Mouse (Mus musculus) MEL (cell line): ENCODE results near the gene Pde1c. TPM values are rescaled to one million over a fixed set of nuclear protein-coding genes. Genes with fewer than 3 reads are reported as not detected.

Experiments
- DNase-seq: peaks from one replicate; pipeline ENCODE4 v3.0.0; 2011; ENCODE audit warnings: low read depth, low spot score
- H3K27ac ChIP-seq: 2 replicates; pipeline ENCODE4 v1.5.1; 2012; ENCODE audit warnings: low read depth, mild to moderate bottlenecking, control low read depth, low read length, moderate library complexity; ENCODE audit not compliant: control insufficient read depth
- H3K27me3 ChIP-seq, 2 experiments: fragments of 150-350 bp in 1 of 2; sonication (generic) in 1 of 2; 2 replicates each; pipeline ENCODE4 v1.6.1; 2012; ENCODE audit warnings: low read length in 2 of 2, mild to moderate bottlenecking in 2 of 2, improper control_type of control experiment in 1 of 2, moderate library complexity in 1 of 2; ENCODE audit not compliant: insufficient read depth in 2 of 2, control insufficient read depth in 1 of 2
- H3K36me3 ChIP-seq, 2 experiments: 2 replicates each; pipeline ENCODE4 v1.6.1; 2012 to 2014; ENCODE audit warnings: low read length in 2 of 2, improper control_type of control experiment in 1 of 2, inconsistent platforms in 1 of 2, mild to moderate bottlenecking in 1 of 2; ENCODE audit not compliant: insufficient read depth in 2 of 2, control insufficient read depth in 1 of 2
- H3K4me1 ChIP-seq, 2 experiments: fragments of 150-350 bp in 1 of 2; sonication (generic) in 1 of 2; 2 replicates each; pipeline ENCODE4 v1.6.1; 2012; ENCODE audit warnings: low read length in 2 of 2, improper control_type of control experiment in 1 of 2, mild to moderate bottlenecking in 1 of 2; ENCODE audit not compliant: insufficient read depth in 2 of 2, control insufficient read depth in 1 of 2
- H3K4me3 ChIP-seq, 2 experiments: fragments of 150-350 bp in 1 of 2; sonication (generic) in 1 of 2; 2 replicates each; pipeline ENCODE4 v1.5.1; 2012; ENCODE audit warnings: low read depth in 2 of 2, low read length in 2 of 2, mild to moderate bottlenecking in 2 of 2, moderate library complexity in 2 of 2, control low read depth in 1 of 2, improper control_type of control experiment in 1 of 2; ENCODE audit not compliant: control insufficient read depth in 1 of 2, insufficient read depth in 1 of 2
- H3K79me2 ChIP-seq: 2 replicates; pipeline ENCODE4 v1.6.1; 2012; ENCODE audit warnings: mild to moderate bottlenecking, low read length, moderate library complexity; ENCODE audit not compliant: control insufficient read depth, poor library complexity, insufficient read depth
- H3K9ac ChIP-seq: 2 replicates; pipeline ENCODE4 v1.6.1; 2012; ENCODE audit warnings: low read depth, mild to moderate bottlenecking, control low read depth, low read length, moderate library complexity; ENCODE audit not compliant: control insufficient read depth, poor library complexity, severe bottlenecking
- H3K9me3 ChIP-seq: fragments of 150-350 bp; sonication (generic); replicated peaks from 2 replicates; pipeline ENCODE4 v1.6.1; 2012; ENCODE audit warnings: mild to moderate bottlenecking, low read length, improper control_type of control experiment, moderate library complexity; ENCODE audit not compliant: insufficient read depth
- CHD1 ChIP-seq: IDR thresholded peaks from 2 replicates; pipeline ENCODE4 v1.6.1; 2012; ENCODE audit warnings: low read depth, mild to moderate bottlenecking, inconsistent platforms, low read length, improper control_type of control experiment
- ELF1 ChIP-seq: IDR thresholded peaks from 2 replicates; pipeline ENCODE4 v1.6.1; 2014; ENCODE audit warnings: low read depth, mild to moderate bottlenecking, inconsistent platforms, low read length, improper control_type of control experiment, moderate library complexity
- EP300 ChIP-seq, 2 experiments: IDR thresholded peaks; 2 replicates each; pipeline ENCODE4 v1.6.1; 2011; ENCODE audit warnings: improper control_type of control experiment in 2 of 2, low read length in 2 of 2, low read depth in 1 of 2, mild to moderate bottlenecking in 1 of 2
- ETS1 ChIP-seq: IDR thresholded peaks from 2 replicates; pipeline ENCODE4 v1.6.1; 2012; ENCODE audit warnings: low read depth, mild to moderate bottlenecking, inconsistent platforms, low read length, improper control_type of control experiment, moderate library complexity
- HCFC1 ChIP-seq: IDR thresholded peaks from 2 replicates; pipeline ENCODE4 v1.6.1; 2012; ENCODE audit warnings: low read depth, mild to moderate bottlenecking, inconsistent platforms, low read length, improper control_type of control experiment, moderate library complexity
- JUND ChIP-seq: IDR thresholded peaks from 2 replicates; pipeline ENCODE4 v1.6.1; 2011; ENCODE audit warnings: low read depth, mild to moderate bottlenecking, improper control_type of control experiment, low read length
- KAT2A ChIP-seq: conservative IDR thresholded peaks from 2 replicates; pipeline ENCODE4 v1.6.1; 2012; ENCODE audit warnings: low read depth, low read length, improper control_type of control experiment, inconsistent platforms
- MAFK ChIP-seq: IDR thresholded peaks from 2 replicates; pipeline ENCODE4 v1.6.1; 2011; ENCODE audit warnings: low read depth, mild to moderate bottlenecking, low read length, improper control_type of control experiment, borderline replicate concordance
- MAX ChIP-seq: IDR thresholded peaks from 2 replicates; pipeline ENCODE4 v1.6.1; 2011; ENCODE audit warnings: low read length, improper control_type of control experiment
- MEF2A ChIP-seq: IDR thresholded peaks from 2 replicates; pipeline ENCODE4 v1.6.1; 2014; ENCODE audit warnings: low read depth, mild to moderate bottlenecking, inconsistent platforms, low read length, improper control_type of control experiment; ENCODE audit not compliant: poor library complexity, insufficient replicate concordance, severe bottlenecking; ENCODE audit errors: extremely low read depth
- MYB ChIP-seq: IDR thresholded peaks from 2 replicates; pipeline ENCODE4 v1.6.1; 2011; ENCODE audit warnings: mild to moderate bottlenecking, low read depth, low read length, improper control_type of control experiment
- MYC ChIP-seq: IDR thresholded peaks from 2 replicates; pipeline ENCODE4 v1.6.1; 2011; ENCODE audit warnings: low read depth, mild to moderate bottlenecking, low read length, improper control_type of control experiment, moderate library complexity
- NRF1 ChIP-seq: IDR thresholded peaks from 2 replicates; pipeline ENCODE4 v1.6.1; 2014; ENCODE audit warnings: low read depth, mild to moderate bottlenecking, inconsistent platforms, low read length, improper control_type of control experiment, moderate library complexity; ENCODE audit not compliant: poor library complexity, insufficient read depth, severe bottlenecking
- POLR2A ChIP-seq, 2 experiments: IDR thresholded peaks; 2 replicates each; pipeline ENCODE4 v1.6.1; 2011 to 2012; ENCODE audit warnings: low read length in 2 of 2, mild to moderate bottlenecking in 2 of 2, control low read depth in 1 of 2, improper control_type of control experiment in 1 of 2, low read depth in 1 of 2, moderate library complexity in 1 of 2; ENCODE audit not compliant: control insufficient read depth in 1 of 2, insufficient read depth in 1 of 2, poor library complexity in 1 of 2
- POLR2AphosphoS2 ChIP-seq: IDR thresholded peaks from 2 replicates; pipeline ENCODE4 v1.6.1; 2011; ENCODE audit warnings: low read length, improper control_type of control experiment
- POLR2AphosphoS5 ChIP-seq: IDR thresholded peaks from 2 replicates; pipeline ENCODE4 v1.6.1; 2012; ENCODE audit warnings: low read depth, borderline replicate concordance, mild to moderate bottlenecking, inconsistent platforms, low read length, moderate library complexity, mixed read lengths
- RCOR1 ChIP-seq: IDR thresholded peaks from 2 replicates; pipeline ENCODE4 v1.6.1; 2012; ENCODE audit warnings: low read depth, mild to moderate bottlenecking, inconsistent platforms, low read length, improper control_type of control experiment
- SIN3A ChIP-seq: IDR thresholded peaks from 2 replicates; pipeline ENCODE4 v1.6.1; 2012; ENCODE audit warnings: low read length, improper control_type of control experiment, inconsistent platforms
- SMC3 ChIP-seq: IDR thresholded peaks from 2 replicates; pipeline ENCODE4 v1.6.1; 2011; ENCODE audit warnings: low read depth, low read length, improper control_type of control experiment
- TAL1 ChIP-seq: IDR thresholded peaks from 2 replicates; pipeline ENCODE4 v1.6.1; 2012; ENCODE audit warnings: mild to moderate bottlenecking, inconsistent platforms, low read length, moderate library complexity, mixed read lengths
- TBP ChIP-seq: IDR thresholded peaks from 2 replicates; pipeline ENCODE4 v1.8.0; 2011; ENCODE audit warnings: low read depth, low read length, improper control_type of control experiment
- TCF12 ChIP-seq: IDR thresholded peaks from 2 replicates; pipeline ENCODE4 v1.6.1; 2014; ENCODE audit warnings: low read depth, mild to moderate bottlenecking, inconsistent platforms, low read length, improper control_type of control experiment, moderate library complexity
- UBTF ChIP-seq: IDR thresholded peaks from 2 replicates; pipeline ENCODE4 v1.6.1; 2012; ENCODE audit warnings: low read depth, mild to moderate bottlenecking, inconsistent platforms, low read length, improper control_type of control experiment, moderate library complexity, borderline replicate concordance; ENCODE audit not compliant: insufficient read depth
- USF1 ChIP-seq: IDR thresholded peaks from 2 replicates; pipeline ENCODE4 v1.6.1; 2014; ENCODE audit warnings: low read depth, mild to moderate bottlenecking, inconsistent platforms, low read length, improper control_type of control experiment, moderate library complexity
- ZC3H11A ChIP-seq: IDR thresholded peaks from 2 replicates; pipeline ENCODE4 v1.6.1; 2012; ENCODE audit warnings: low read depth, mild to moderate bottlenecking, inconsistent platforms, low read length, improper control_type of control experiment
- ZKSCAN1 ChIP-seq: IDR thresholded peaks from 2 replicates; pipeline ENCODE4 v1.6.1; 2012; ENCODE audit warnings: low read depth, mild to moderate bottlenecking, inconsistent platforms, low read length, improper control_type of control experiment, moderate library complexity
- ZNF384 ChIP-seq: IDR thresholded peaks from 2 replicates; pipeline ENCODE4 v1.6.1; 2012; ENCODE audit warnings: low read depth, mild to moderate bottlenecking, inconsistent platforms, low read length, improper control_type of control experiment
- polyA plus RNA-seq, 2 experiments: library from polyadenylated mRNA; stranded (reverse) in 1 of 2; unstranded in 1 of 2; fragments of >175 nt in 1 of 2; fragments of >200 nt in 1 of 2; gene quantifications; 2 replicates each; pipeline versions ENCODE4 v1.2.1 to v1.2.4; 2012; ENCODE audit warnings: low replicate concordance in 2 of 2, low read depth in 1 of 2; ENCODE audit not compliant: insufficient read length in 2 of 2, insufficient read depth in 1 of 2, missing spikeins in 1 of 2
- total RNA-seq: library from RNA; depleted of rRNA; stranded (reverse); fragments of 300-350 nt; gene quantifications from 2 replicates; pipeline ENCODE4 v1.2.3, GENCODE M21; 2012

Gene Pde1c
- total and polyA plus RNA-seq, 3 experiments = not detected

GRCm38 (mm10) chr6:56331432-56331831, 237.5 kb downstream of the Pde1c start:
- DNase-seq = no peak
- no peak overlapping the region for H3K27ac ChIP-seq

GRCm38 (mm10) chr6:56328103-56328502, 240.8 kb downstream of the Pde1c start:
- no peaks in the 10 kb centered on the region for H3K36me3 ChIP-seq
- H3K9me3 ChIP-seq = no peaks in the 10 kb centered on the region
- no peak overlapping the region for H3K9ac ChIP-seq
- H3K27me3 ChIP-seq = no peaks in the 10 kb centered on the region
- no peak overlapping the region for H3K4me3 ChIP-seq
- no peak for DNase-seq
- H3K27ac ChIP-seq = no peak overlapping the region
- H3K4me1 ChIP-seq = no peaks in the 10 kb centered on the region
- H3K79me2 ChIP-seq = no peaks in the 10 kb centered on the region
- no peak for TF ChIP-seq ELF1
- no peak for TF ChIP-seq MYB
- no peak for TF ChIP-seq POLR2A (IDR thresholded peaks at IDR 0.05; ENCODE audit: control insufficient read depth in 1 of 2, insufficient read depth in 1 of 2, low read depth in 1 of 2, low read length in 2 of 2, poor library complexity in 1 of 2)
- no peak for TF ChIP-seq POLR2AphosphoS5
- TF ChIP-seq SMC3 = no peak
- no peak for TF ChIP-seq CHD1
- TF ChIP-seq ETS1 = no peak
- no peak for TF ChIP-seq MEF2A
- TF ChIP-seq EP300 (IDR thresholded peaks at IDR 0.05; ENCODE audit: low read depth in 1 of 2, low read length in 2 of 2) = no peak
- no peak for TF ChIP-seq USF1
- no peak for TF ChIP-seq POLR2AphosphoS2
- TF ChIP-seq MAX = no peak
- TF ChIP-seq UBTF = no peak

More at GRCm38 (mm10) chr6:56331432-56331831, 237.5 kb downstream of the Pde1c start:
- no peaks in the 10 kb centered on the region for H3K36me3 ChIP-seq
- no peaks in the 10 kb centered on the region for H3K27me3 ChIP-seq
- TF ChIP-seq TAL1 (no peak), TBP (no peak), MYB (no peak)
- no peaks in the 10 kb centered on the region for H3K9me3 ChIP-seq
- no peaks in the 10 kb centered on the region for H3K4me1 ChIP-seq
- no peak overlapping the region for H3K4me3 ChIP-seq
- no peak overlapping the region for H3K9ac ChIP-seq
- H3K79me2 ChIP-seq = no peaks in the 10 kb centered on the region

GRCm38 (mm10) chr6:56322799-56323198, 246.1 kb downstream of the Pde1c start:
- Histone ChIP-seq H3K4me3 (no peak overlapping the region), H3K27ac (no peak overlapping the region), H3K9me3 (no peaks in the 10 kb centered on the region), H3K4me1 (no peaks in the 10 kb centered on the region), H3K79me2 (no peaks in the 10 kb centered on the region), H3K36me3 (no peaks in the 10 kb centered on the region), H3K27me3 (no peaks in the 10 kb centered on the region), H3K9ac (no peak overlapping the region)
- TF ChIP-seq NRF1 (no peak), ZC3H11A (no peak), MAFK (no peak), MYB (no peak), RCOR1 (no peak), POLR2AphosphoS2 (no peak), SIN3A (no peak), MYC (no peak), HCFC1 (no peak), ZNF384 (no peak), JUND (no peak), UBTF (no peak), EP300 (IDR thresholded peaks at IDR 0.05; ENCODE audit: low read depth in 1 of 2, low read length in 2 of 2) (no peak), ELF1 (no peak), KAT2A (no peak), TCF12 (no peak), ZKSCAN1 (no peak)
- DNase-seq = no peak
